Mouse (Mus musculus): ENCODE results near the gene Cnr2.

Gene Cnr2

DNA sequence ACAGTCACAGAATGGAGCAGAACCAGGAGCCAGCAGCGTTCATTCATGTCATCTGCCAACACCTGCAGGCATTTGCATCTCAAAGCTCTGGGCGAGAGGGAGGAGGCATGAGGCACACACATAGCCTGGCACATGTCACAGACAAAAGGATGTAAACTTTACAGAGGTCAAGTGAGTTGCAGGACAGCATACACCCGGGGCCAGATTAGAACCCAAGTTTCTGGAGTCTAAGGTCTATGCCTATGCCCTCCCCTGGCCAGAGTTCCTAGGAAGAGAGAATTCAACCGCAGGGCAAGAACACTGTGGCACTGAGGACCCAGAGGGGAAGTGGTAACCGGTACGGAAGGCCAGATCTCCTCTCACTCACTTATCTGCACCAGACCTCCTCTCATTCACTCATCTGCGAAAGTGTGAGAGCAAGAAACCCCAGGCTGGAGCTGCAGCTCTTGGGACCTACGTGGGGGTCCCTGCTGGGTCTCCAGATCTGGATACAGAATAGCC lies at the start of gene Cnr2:
Cnr2 (plus strand) TSS at position 324 of the 501 bp plus-strand sequence.
- DNase-seq (ENCODE audit: low read depth): no peak

- DNase-seq (ENCODE audit: low read depth): no peak
Observed at GRCm38 (mm10) chr4:135847581-135847980, 47.6 kb upstream of the Cnr2 start.

DNA sequence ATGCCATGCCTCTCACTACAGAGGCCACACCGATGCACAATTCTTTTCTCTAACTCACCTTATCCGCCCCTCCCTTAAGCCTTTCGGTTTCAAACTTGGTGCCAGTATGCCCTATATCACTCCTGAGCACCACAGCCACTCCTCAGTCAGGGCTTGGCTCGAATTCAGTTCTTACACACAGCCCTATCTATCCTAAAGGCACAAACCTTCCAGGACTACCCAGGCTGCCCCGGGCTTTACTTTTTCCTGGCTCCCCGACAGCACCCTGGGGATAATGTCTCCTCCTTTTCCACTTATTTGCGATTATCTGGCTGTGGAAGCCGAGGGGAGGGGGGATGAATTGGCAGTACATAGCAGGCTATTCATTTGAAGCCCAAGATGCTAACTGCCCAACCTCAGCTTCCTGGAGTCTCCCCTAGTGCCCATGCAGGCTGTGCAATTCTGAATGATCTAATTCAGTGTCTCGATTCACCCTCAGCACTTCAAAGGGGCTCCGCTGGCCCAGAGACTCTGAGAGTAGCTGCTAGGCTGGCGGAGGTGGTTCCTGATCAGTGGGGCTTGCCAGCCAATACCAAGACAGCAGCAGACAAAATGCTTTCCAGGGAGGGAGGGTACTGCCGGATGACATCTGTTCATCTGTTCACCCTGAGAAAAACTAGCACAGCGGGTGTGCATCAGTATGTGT lies 44.6 kb upstream of the Cnr2 start:
- DNase-seq (ENCODE audit: low read depth): no peak

DNA sequence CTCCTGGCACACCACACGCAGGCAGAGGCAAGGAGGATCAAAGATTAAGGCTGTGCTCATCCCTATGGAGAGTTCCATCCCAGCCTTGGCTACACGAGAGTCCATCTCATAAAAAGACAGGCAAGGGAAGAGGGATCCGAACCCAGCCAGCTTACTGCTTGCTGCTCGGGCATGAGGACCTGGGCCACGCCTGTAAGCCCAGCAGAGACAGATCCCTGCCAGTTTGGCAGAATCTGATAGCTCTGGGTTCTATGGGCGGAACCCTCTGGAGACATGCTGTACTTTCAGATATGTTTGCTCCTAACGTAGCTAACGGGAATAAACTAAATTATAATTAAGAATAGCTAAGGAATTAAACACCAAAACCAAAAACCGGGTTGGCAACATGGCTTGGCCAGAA lies 43.3 kb upstream of the Cnr2 start:
- DNase-seq (ENCODE audit: low read depth): no peak

DNA sequence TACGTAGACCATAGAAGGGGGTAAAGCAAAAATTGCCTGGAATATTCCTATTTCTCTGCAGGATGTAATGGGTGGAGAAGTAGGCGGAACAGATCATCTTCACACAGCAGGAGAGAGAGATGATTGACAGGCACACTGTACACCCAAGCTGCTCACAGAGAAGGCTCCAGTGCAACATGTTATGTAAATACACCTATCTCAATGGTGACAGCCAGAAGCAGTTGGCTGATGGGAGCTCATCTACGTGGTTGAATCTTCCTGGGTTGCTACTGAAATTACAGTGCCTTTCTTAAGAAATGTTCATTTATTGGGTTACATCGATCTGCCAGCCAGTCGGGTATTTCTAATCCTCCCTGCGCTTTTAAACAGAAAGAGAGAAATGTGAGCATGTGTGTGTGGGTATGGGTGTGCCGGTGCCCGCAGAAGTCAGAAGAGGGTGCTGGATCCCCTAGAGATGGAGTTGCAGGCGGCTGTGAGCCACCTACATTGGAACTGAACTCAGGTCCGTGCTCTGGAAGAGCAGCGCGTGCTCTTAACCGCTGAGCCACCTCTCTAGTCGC lies 41.1 kb upstream of the Cnr2 start:
- DNase-seq (ENCODE audit: low read depth): no peak

- no peak for DNase-seq (ENCODE audit: low read depth)
Observed at GRCm38 (mm10) chr4:135854630-135855029, 40.6 kb upstream of the Cnr2 start.

- DNase-seq (ENCODE audit: low read depth): peak; percentile 53
Observed at GRCm38 (mm10) chr4:135855080-135855479, 40.1 kb upstream of the Cnr2 start.

DNA sequence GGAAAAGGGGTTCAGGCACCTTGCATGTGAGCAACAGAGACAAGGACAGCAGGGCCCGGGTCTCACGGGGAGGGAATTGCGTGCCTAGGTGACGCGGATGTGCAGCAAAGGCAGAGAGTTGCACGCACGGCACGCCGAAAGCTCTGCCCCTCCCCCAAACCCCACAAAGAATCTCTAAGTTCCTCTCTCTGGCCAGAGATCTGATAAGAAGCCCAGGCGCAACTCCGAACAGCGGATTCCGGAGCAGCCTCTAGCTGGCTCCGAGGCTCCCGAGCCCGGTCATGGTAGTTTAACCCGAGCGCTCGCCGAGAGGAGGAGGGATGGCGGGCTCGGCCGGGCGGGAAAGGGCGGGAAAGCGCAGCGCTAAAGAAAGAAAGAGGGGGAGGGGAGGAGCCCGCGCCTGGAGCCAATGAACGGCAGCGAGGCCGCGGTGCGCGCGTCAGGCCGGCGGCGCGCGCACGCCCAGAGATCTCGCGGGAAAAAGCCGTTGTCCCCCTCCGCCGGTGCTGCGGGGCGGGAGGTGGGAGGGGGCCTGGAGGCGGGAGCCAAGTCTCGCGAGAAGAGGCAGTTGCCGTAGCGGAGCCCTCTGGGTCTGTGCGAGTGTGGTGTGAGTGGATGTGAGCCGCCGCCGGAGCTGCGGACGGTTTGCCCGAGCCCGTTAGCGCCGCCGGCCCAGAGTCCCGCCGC lies 39.5 kb upstream of the Cnr2 start, which contains the start of gene Srsf10:
Srsf10 (plus strand) TSS at position 212 of the 687 bp plus-strand sequence.
- peak; percentile 97 for DNase-seq (ENCODE audit: low read depth)

GRCm38 (mm10) chr4:135856223-135857091 lies 38.7 kb upstream of the Cnr2 start:
- peak; percentile 74 for DNase-seq (ENCODE audit: low read depth)

- DNase-seq (ENCODE audit: low read depth): no peak
Observed at GRCm38 (mm10) chr4:135857597-135858186, 37.5 kb upstream of the Cnr2 start.

- peak; percentile 79 for DNase-seq (ENCODE audit: low read depth)
Observed at GRCm38 (mm10) chr4:135868996-135869395, 26.2 kb upstream of the Cnr2 start.

GRCm38 (mm10) chr4:135870227-135871023 lies 24.8 kb upstream of the Cnr2 start:
- no peak for DNase-seq (ENCODE audit: low read depth)

DNA sequence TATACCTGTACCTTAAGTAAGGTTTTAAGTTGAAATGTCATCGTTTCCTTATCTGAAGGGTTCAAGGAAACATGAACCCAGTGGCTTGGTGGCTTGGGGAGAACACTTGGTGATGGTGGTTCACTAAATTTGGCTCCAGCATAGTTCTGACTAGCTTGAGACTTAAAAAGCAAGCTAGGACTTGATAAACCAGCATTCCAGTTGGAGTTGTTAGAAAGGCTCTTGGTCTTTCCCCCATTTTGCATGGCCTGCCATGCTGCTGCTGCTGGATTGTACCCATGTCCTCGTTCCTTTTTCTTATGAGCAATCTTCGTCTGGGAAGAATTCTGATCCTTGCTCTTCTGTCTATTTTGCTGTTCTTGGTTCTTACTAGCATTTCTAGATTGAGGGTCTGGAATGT lies 23.2 kb upstream of the Cnr2 start:
- DNase-seq (ENCODE audit: low read depth): no peak

DNA sequence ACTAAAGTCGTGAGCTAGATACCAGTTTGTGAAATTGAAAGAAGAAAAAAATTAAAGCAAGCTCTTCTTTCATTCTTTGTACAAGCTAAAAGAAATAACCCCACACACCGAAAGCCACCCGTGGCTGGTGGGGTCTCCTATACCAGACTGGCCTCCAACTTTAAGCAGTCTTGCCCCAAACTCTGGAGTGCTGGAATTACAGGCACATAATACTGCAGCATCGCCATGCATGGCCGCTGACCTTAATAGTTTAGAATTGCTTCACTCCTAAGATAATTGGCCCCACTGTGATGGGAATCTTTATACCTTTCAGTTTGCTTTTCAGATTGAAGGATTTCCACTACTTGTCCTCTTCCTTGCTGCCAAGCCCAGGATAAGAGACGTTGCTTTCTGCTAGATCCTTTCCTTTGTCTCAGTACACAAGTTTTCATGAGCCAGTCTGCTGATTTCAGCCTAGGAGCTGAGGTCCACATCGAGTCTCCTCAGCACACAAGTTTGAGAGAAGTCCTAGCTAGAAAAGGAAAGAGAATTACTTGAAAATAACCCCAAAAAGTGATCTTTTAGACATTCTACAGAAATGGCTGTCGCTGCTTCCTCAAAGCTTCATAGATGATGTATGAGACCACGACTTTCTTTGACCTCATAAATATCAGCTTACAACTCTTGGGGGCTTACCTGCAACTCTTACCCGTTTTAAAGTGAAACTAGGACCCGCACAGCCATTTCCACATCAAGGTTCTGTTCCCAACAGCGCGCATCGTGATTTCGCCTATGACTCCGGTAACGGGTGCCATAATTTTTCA lies 22.4 kb upstream of the Cnr2 start:
- DNase-seq (ENCODE audit: low read depth): peak; percentile 30

DNA sequence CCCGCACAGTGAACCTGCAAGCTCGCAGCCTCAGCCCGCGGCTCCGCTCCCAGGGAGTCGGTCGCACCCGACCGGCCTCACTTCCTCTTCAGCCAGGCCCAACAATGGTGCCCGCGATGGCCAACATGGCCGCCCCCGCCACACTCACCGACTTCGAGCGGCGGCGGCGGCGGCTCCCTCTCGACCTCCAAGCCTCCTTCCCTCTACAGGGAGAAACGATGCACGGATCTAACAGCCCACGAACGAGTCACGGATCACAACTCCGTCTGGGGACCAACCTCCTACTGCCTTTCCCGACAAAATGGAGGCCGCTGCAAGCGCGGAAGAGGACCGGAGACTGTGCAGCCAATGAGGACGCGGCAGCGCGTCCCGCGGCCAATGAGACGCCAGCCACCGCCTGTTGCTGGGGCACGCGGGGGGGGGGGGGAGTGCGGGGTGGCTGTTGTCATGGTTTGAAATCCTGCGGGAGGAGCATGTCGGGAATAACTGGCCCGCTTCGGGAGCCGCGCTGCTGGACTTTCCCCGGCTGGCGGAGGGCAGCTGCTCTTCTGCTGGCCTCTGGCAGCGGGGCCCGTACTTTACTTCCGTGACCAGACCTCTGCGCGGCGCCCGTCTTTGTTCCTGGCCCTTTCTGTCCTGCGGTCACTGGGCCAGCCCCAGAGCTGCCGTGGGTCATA lies 21.5 kb upstream of the Cnr2 start, which contains the start of gene Pnrc2:
Pnrc2 (minus strand) TSS at position 325 of the 677 bp plus-strand sequence.
- DNase-seq (ENCODE audit: low read depth): peak; percentile 93

GRCm38 (mm10) chr4:135874564-135875535 lies 20.3 kb upstream of the Cnr2 start:
- no peak for DNase-seq (ENCODE audit: low read depth)

- no peak for DNase-seq (ENCODE audit: low read depth)
Observed at GRCm38 (mm10) chr4:135875546-135875945, 19.6 kb upstream of the Cnr2 start.

- peak; percentile 17 for DNase-seq (ENCODE audit: low read depth)
Observed at GRCm38 (mm10) chr4:135875991-135876582, 19.1 kb upstream of the Cnr2 start.

All from NIH3T3 (cell line).